Mouse (Mus musculus): ENCODE results near the gene Angel1. TPM values are rescaled to one million over a fixed set of nuclear protein-coding genes. Genes with fewer than 3 reads are reported as not detected.
A peak's percentile ranks its signal among the peaks of the same experiment; 100 is the strongest.

The Angel1 gene
- polyA plus RNA-seq, 1 experiment from 2014 or later = 10.6 TPM

DNA sequence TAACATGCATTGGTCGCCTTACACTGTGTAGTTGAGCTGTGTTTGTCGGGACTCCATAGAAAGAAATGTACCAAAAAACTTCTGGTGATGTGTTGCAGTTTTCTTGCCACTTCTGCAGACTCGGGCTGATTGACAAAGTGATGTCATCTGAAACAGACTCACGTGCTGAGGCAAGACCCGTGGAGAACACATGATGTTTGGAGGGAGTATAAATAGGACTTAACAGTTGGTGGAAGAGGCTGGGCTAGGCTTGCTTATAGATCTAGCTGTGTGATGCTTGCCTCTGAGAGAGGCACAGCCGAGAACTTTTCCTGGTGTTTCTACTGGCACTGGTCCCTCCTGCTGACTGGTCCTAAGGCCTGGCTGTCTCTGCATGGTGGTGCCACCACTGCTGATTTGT lies 37.8 kb upstream of the Angel1 start:
- no peak overlapping the region for H3K9ac ChIP-seq
- no peak overlapping the region for H3K27ac ChIP-seq (ENCODE audit: poor library complexity, severe bottlenecking)
- no peak for ATAC-seq (ENCODE audit: insufficient number of reproducible peaks, low FRiP score)
- H3K36me3 ChIP-seq = no peaks in the 10 kb centered on the region
- no peak overlapping the region for H3K4me3 ChIP-seq
- 57% methylated on average over 6 of the region's 6 CpGs for WGBS
- no peaks in the 10 kb centered on the region; the same call in 1 of the 2 replicates for H3K27me3 ChIP-seq (replicated peaks)
- 0 out of 2 replicates have a peak, but pooled peaks cover 3% of the 10 kb centered on the region for H3K4me1 ChIP-seq (replicated peaks)
- H3K9me3 ChIP-seq (replicated peaks) = peaks cover 8% of the 10 kb centered on the region; the same call in 1 of the 2 replicates
- H3K4me2 ChIP-seq = no peak overlapping the region

- H3K4me3 ChIP-seq = no peak overlapping the region
- no peak overlapping the region for H3K4me2 ChIP-seq
- H3K9me3 ChIP-seq (replicated peaks) = peaks cover 8% of the 10 kb centered on the region; the same call in 1 of the 2 replicates
- H3K27ac ChIP-seq (ENCODE audit: poor library complexity, severe bottlenecking) = no peak overlapping the region
- 59% methylated on average over 13 of the region's 13 CpGs for WGBS
- no peak overlapping the region for H3K9ac ChIP-seq
- no peaks in the 10 kb centered on the region; the same call in 1 of the 2 replicates for H3K27me3 ChIP-seq (replicated peaks)
- no peaks in the 10 kb centered on the region for H3K36me3 ChIP-seq
- no peak for ATAC-seq (ENCODE audit: insufficient number of reproducible peaks, low FRiP score)
- H3K4me1 ChIP-seq (replicated peaks) = no peaks in the 10 kb centered on the region
Measured at GRCm38 (mm10) chr12:86761036-86761435, 34.8 kb upstream of the Angel1 start.

DNA sequence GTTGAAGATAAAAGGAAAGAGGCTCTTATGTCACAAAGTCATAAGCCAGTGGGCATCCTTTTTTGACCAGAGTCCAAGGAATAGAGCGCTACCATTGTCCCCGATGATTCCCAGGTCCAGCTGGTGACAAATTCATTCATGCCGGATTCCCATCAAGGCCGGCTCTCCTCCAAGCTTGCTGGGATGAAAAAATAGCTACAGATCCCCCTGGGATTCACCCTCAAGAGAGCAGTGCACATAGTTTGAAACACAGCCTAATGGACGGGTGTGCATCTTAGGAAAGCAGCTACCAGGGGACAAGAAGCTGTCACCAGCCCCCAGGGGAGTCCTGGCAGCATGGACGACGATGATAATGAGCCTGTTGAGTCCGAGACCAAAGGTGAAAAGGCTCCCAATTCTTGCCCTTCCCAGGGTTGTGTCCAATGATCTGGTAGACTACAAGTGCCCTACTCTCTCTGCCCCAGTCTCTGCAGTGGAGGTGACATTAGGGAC lies 8.1 kb upstream of the Angel1 start, which contains the start of gene Lrrc74a:
TSS of gene Lrrc74a (plus strand) at position 51 of the 492 bp plus-strand sequence.
- no peak within 1 kb of the TSS for H3K27ac ChIP-seq (ENCODE audit: poor library complexity, severe bottlenecking)
- H3K4me3 ChIP-seq = no peak within 1 kb of the TSS
- H3K9me3 ChIP-seq (replicated peaks) = no peaks in the 10 kb centered on the region
- no peaks in the 10 kb centered on the region for H3K36me3 ChIP-seq
- WGBS = 76% methylated on average over 8 of the region's 8 CpGs
- H3K27me3 ChIP-seq (replicated peaks) = 0 out of 2 replicates have a peak, but pooled peaks cover 4% of the 10 kb centered on the region
- H3K9ac ChIP-seq = no peak within 1 kb of the TSS
- ATAC-seq (ENCODE audit: insufficient number of reproducible peaks, low FRiP score) = no peak
- H3K4me2 ChIP-seq = no peak within 1 kb of the TSS
- H3K4me1 ChIP-seq (replicated peaks) = no peaks in the 10 kb centered on the region

- no peaks in the 10 kb centered on the region for H3K9me3 ChIP-seq (replicated peaks)
- H3K4me2 ChIP-seq = peak overlapping the region; percentile 96
- H3K4me1 ChIP-seq (replicated peaks) = peaks cover 39% of the 10 kb centered on the region
- H3K4me3 ChIP-seq = peak overlapping the region; percentile 89
- H3K27me3 ChIP-seq (replicated peaks) = no peaks in the 10 kb centered on the region
- WGBS = under 1% methylated on average over 19 of the region's 19 CpGs
- peak overlapping the region; percentile 92 for H3K9ac ChIP-seq
- H3K27ac ChIP-seq (ENCODE audit: poor library complexity, severe bottlenecking) = peak overlapping the region; percentile 1; the same call in 1 of the 2 replicates
- 0 out of 2 replicates have a peak, but pooled peaks cover 7% of the 10 kb centered on the region for H3K36me3 ChIP-seq
- no peak; the same call in 1 of the 2 replicates for ATAC-seq (ENCODE audit: insufficient number of reproducible peaks, low FRiP score)
Measured at GRCm38 (mm10) chr12:86725706-86726105, 554 bp downstream of the Angel1 start.

DNA sequence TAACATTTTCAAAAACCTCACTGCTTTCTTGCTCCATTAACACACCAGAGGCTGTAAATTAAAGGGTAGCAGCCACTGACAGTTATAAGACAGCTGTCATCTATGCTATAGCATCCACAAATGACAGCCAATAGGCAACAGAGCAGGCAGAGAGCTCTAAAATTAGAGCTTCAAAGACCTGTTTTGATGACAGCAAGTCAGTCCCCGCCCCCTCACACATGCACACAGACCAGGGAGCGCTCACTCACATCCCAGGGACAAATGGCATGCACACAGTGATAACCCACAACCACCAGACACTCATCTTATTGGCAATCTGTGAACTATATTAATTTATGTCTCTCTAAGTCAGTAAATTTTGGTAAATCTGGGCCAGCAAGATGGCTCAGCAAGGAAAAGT lies 2.0 kb downstream of the Angel1 start:
- H3K4me1 ChIP-seq (replicated peaks) = peaks cover 39% of the 10 kb centered on the region

DNA sequence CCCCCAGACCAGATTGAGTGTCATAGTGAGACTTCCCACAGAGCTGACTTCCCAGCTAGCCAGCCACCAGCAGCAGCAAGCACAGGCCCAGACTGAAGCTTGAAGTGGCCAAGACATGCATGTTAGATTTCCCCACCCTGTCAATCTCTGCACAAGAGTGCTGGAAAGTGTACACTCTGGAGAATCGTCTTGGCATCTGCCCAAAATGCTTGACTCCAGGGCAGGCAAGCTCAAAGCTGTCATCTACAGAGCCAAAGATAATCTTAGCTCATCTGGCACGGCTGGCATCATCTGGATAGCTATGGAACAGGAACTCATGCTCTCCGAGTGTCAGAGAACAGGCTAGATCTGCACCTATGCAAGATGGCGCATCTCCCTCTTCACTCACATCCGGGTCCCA lies 4.8 kb downstream of the Angel1 start:
- H3K9ac ChIP-seq = no peak overlapping the region
- no peak for ATAC-seq (ENCODE audit: insufficient number of reproducible peaks, low FRiP score)
- peaks cover 39% of the 10 kb centered on the region for H3K4me1 ChIP-seq (replicated peaks)
- 0 out of 2 replicates have a peak overlapping the region, but pooled peaks have one; percentile 12 for H3K27ac ChIP-seq (ENCODE audit: poor library complexity, severe bottlenecking)
- peaks cover 23% of the 10 kb centered on the region for H3K36me3 ChIP-seq
- WGBS = 62% methylated on average over 5 of the region's 5 CpGs
- H3K4me2 ChIP-seq = no peak overlapping the region
- no peaks in the 10 kb centered on the region for H3K27me3 ChIP-seq (replicated peaks)
- no peaks in the 10 kb centered on the region for H3K9me3 ChIP-seq (replicated peaks)
- no peak overlapping the region for H3K4me3 ChIP-seq

More for the DNA sequence above, 2.0 kb downstream of the Angel1 start:
- no peak for ATAC-seq (ENCODE audit: insufficient number of reproducible peaks, low FRiP score)
- no peak overlapping the region for H3K9ac ChIP-seq
- no peak overlapping the region for H3K4me3 ChIP-seq
- H3K9me3 ChIP-seq (replicated peaks) = no peaks in the 10 kb centered on the region
- H3K36me3 ChIP-seq = peaks cover 14% of the 10 kb centered on the region; the same call in 1 of the 2 replicates
- H3K27me3 ChIP-seq (replicated peaks) = no peaks in the 10 kb centered on the region
- H3K27ac ChIP-seq (ENCODE audit: poor library complexity, severe bottlenecking) = peak overlapping the region; percentile 12; the same call in 1 of the 2 replicates
- 0 out of 2 replicates have a peak overlapping the region, but pooled peaks have one; percentile 7 for H3K4me2 ChIP-seq
- 28% methylated on average over 2 of the region's 2 CpGs for WGBS

DNA sequence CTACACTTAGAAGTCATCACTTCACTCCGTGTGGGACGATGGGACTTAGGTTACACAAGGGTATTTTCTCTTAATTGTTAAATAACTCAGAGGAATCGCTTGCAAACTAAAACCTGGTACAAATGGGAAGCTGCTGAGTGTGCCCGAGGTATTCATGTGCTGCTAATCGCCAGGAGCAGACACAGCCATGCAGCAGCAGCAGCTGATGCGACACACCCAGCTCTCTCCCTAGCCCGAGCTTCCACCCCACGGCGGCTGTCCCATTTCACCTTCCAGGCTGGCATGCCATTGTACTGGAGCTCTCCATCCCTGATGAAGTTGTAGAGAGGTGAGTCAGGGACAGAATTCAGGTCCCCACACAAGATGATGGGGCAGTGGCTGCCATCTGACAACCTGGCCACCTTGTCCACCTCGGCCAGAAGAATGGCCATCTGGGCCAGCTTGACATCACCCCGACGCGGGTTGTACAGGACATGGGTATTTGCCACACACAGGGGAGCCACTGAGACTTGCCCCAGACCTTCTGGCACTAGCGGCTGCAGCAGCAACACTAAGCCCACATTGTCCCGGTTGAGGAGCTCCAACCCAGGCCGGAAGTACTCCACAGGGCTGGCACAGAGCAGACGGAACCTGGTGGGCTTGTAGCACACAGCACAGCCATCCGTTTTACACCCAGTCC lies 6.2 kb downstream of the Angel1 start:
- Histone ChIP-seq H3K27ac (ENCODE audit: poor library complexity, severe bottlenecking) (no peak overlapping the region), H3K9ac (no peak overlapping the region), H3K4me1 (replicated peaks) (peaks cover 37% of the 10 kb centered on the region), H3K27me3 (replicated peaks) (no peaks in the 10 kb centered on the region), H3K4me3 (no peak overlapping the region), H3K36me3 (peaks cover 26% of the 10 kb centered on the region), H3K9me3 (replicated peaks) (no peaks in the 10 kb centered on the region), H3K4me2 (no peak overlapping the region)
- ATAC-seq (ENCODE audit: insufficient number of reproducible peaks, low FRiP score) = no peak
- WGBS = 82% methylated on average over 18 of the region's 18 CpGs

DNA sequence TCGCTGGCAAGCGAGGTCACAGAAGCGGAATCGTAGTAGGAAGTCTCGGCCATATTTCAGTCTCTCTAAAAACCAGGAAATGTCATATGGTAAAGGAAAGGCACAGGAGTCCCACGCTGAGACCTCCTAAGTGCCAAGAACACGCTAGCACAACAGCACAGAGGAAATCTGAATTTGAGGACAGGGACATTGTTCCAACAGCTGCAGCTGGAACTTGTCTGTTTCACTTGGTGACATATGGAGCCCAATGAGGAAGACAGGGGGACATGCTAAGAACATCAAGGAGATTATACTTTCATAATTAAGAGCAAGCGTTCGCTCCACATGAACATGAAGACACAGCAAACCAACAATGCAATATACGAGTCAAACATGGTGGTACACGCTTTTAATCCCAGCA lies 9.3 kb downstream of the Angel1 start:
- H3K4me3 ChIP-seq = no peak overlapping the region
- no peaks in the 10 kb centered on the region for H3K27me3 ChIP-seq (replicated peaks)
- no peak overlapping the region for H3K9ac ChIP-seq
- H3K4me1 ChIP-seq (replicated peaks) = peaks cover 13% of the 10 kb centered on the region
- WGBS = 85% methylated on average over 11 of the region's 11 CpGs
- H3K9me3 ChIP-seq (replicated peaks) = no peaks in the 10 kb centered on the region
- H3K36me3 ChIP-seq = peaks cover 23% of the 10 kb centered on the region
- ATAC-seq (ENCODE audit: insufficient number of reproducible peaks, low FRiP score) = no peak
- H3K4me2 ChIP-seq = no peak overlapping the region
- no peak overlapping the region for H3K27ac ChIP-seq (ENCODE audit: poor library complexity, severe bottlenecking)

GRCm38 (mm10) chr12:86715401-86715800 lies 10.9 kb downstream of the Angel1 start:
- no peak overlapping the region for H3K27ac ChIP-seq (ENCODE audit: poor library complexity, severe bottlenecking)
- H3K9me3 ChIP-seq (replicated peaks) = no peaks in the 10 kb centered on the region
- H3K27me3 ChIP-seq (replicated peaks) = no peaks in the 10 kb centered on the region
- H3K4me1 ChIP-seq (replicated peaks) = no peaks in the 10 kb centered on the region
- ATAC-seq (ENCODE audit: insufficient number of reproducible peaks, low FRiP score) = no peak
- peaks cover 27% of the 10 kb centered on the region for H3K36me3 ChIP-seq
- H3K4me3 ChIP-seq = no peak overlapping the region
- H3K9ac ChIP-seq = no peak overlapping the region
- 41% methylated on average over 5 of the region's 5 CpGs for WGBS
- H3K4me2 ChIP-seq = no peak overlapping the region

DNA sequence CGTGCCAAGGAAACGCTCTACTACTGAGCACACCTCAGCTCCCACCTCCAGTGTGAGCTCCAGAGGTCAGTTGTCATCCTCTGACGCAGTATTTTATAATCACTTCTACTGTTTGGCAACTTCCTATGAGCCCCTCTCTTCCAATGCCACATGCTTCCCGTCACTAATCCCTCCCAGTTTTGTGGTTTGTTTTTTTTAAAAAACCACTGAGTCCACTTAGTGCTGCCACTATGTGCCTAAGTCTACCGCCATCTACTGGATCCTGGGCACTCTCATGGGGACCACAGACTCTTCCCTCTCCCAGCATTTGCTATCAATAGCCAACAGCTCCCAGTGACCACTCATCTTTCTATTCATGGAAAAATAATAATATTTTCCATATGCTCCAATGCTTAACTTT lies 12.2 kb downstream of the Angel1 start:
- no peak for ATAC-seq (ENCODE audit: insufficient number of reproducible peaks, low FRiP score)
- WGBS = 71% methylated on average over 5 of the region's 5 CpGs
- Histone ChIP-seq H3K9me3 (replicated peaks) (no peaks in the 10 kb centered on the region), H3K36me3 (peaks cover 24% of the 10 kb centered on the region), H3K27me3 (replicated peaks) (no peaks in the 10 kb centered on the region), H3K4me2 (no peak overlapping the region), H3K4me3 (no peak overlapping the region), H3K9ac (no peak overlapping the region), H3K27ac (ENCODE audit: poor library complexity, severe bottlenecking) (no peak overlapping the region), H3K4me1 (replicated peaks) (no peaks in the 10 kb centered on the region)

GRCm38 (mm10) chr12:86705843-86706242 lies 20.4 kb downstream of the Angel1 start:
- no peaks in the 10 kb centered on the region for H3K27me3 ChIP-seq (replicated peaks)
- H3K4me2 ChIP-seq = no peak overlapping the region
- H3K9ac ChIP-seq = no peak overlapping the region
- ATAC-seq (ENCODE audit: insufficient number of reproducible peaks, low FRiP score) = no peak
- H3K36me3 ChIP-seq = peaks cover 27% of the 10 kb centered on the region
- H3K9me3 ChIP-seq (replicated peaks) = no peaks in the 10 kb centered on the region
- 75% methylated on average over 5 of the region's 5 CpGs for WGBS
- H3K27ac ChIP-seq (ENCODE audit: poor library complexity, severe bottlenecking) = no peak overlapping the region
- H3K4me1 ChIP-seq (replicated peaks) = peaks cover 2% of the 10 kb centered on the region; the same call in 1 of the 2 replicates
- no peak overlapping the region for H3K4me3 ChIP-seq
